In the genomic region with DNA sequence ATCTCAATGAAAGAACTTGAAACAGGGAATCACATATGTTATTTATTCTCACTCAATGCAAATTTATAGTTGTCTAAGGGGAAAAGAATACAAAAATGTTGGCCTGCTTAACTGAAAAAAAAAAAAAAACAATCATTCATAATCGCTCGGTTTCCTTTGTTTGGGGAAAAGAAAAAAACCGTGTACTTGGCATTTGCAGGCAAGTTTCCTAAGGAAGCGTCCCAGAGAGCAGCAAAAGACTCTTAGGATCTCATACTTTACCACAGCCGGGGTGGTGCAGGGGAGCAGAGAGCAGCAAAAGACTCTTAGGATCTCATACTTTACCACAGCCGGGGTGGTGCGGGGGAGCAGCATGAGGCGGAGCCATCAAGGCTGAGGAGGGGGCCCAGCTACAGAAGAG, we compare ENCODE assay signal across 26 mouse cellular contexts. TPM values are rescaled to one million over a fixed set of nuclear protein-coding genes. Genes with fewer than 3 reads are reported as not detected.
"Had no signal": no experiment of that assay in that cellular context is flagged by ENCODE, and none has a peak within 500 bp of the region (broad histone marks: within the 10 kb centered on the region; RNA-seq: fewer than 3 reads in every experiment).

No protein-coding gene starts in this region.

- H3K4me1 ChIP-seq: heart, embryonic 10.5 days; heart, embryonic 12.5 days; heart, embryonic 15.5 days; hindbrain, embryonic 13.5 days; hindbrain, embryonic 15.5 days; kidney, embryonic 15.5 days; limb, embryonic 12.5 days; liver, embryonic 12.5 days had no signal

- DNase-seq: forebrain, postnatal 0 days; gastrocnemius, postnatal 14 days; gastrocnemius, postnatal 36 days; heart, adult 18-20 months; heart, postnatal 14 days; heart, postnatal 36 days; kidney, adult 18-20 months; kidney, postnatal 10 days; layer of hippocampus, adult 9-11 months; layer of hippocampus, postnatal 36 days; left cerebral cortex, postnatal 4 days had no signal

- H3K9ac ChIP-seq: forebrain, postnatal 0 days; heart, embryonic 12.5 days; heart, embryonic 15.5 days; hindbrain, embryonic 13.5 days; hindbrain, embryonic 15.5 days; kidney, embryonic 15.5 days; limb, embryonic 12.5 days; liver, embryonic 12.5 days; liver, embryonic 14.5 days had no signal

- H3K27ac ChIP-seq: heart, embryonic 10.5 days; heart, embryonic 15.5 days; hindbrain, embryonic 13.5 days; hindbrain, embryonic 15.5 days; hindbrain, postnatal 0 days; kidney, embryonic 15.5 days; limb, embryonic 12.5 days; liver, embryonic 12.5 days; liver, embryonic 14.5 days had no signal

- H3K9me3 ChIP-seq: heart, embryonic 10.5 days; heart, embryonic 12.5 days; heart, embryonic 15.5 days; hindbrain, embryonic 13.5 days; hindbrain, embryonic 15.5 days; kidney, embryonic 15.5 days; limb, embryonic 12.5 days; liver, embryonic 12.5 days had no signal

- H3K36me3 ChIP-seq: heart, embryonic 10.5 days; heart, embryonic 12.5 days; heart, embryonic 15.5 days; hindbrain, embryonic 13.5 days; hindbrain, embryonic 15.5 days; kidney, embryonic 15.5 days; limb, embryonic 12.5 days; liver, embryonic 12.5 days had no signal

- H3K27me3 ChIP-seq: heart, embryonic 12.5 days; heart, embryonic 15.5 days; hindbrain, embryonic 13.5 days; hindbrain, embryonic 15.5 days; kidney, embryonic 15.5 days; limb, embryonic 12.5 days; liver, embryonic 12.5 days had no signal

- H3K4me3 ChIP-seq: heart, embryonic 10.5 days; heart, embryonic 12.5 days; heart, embryonic 15.5 days; hindbrain, embryonic 13.5 days; hindbrain, embryonic 15.5 days; kidney, embryonic 15.5 days; limb, embryonic 12.5 days; liver, embryonic 12.5 days had no signal

- H3K4me2 ChIP-seq: heart, embryonic 12.5 days; heart, embryonic 15.5 days; hindbrain, embryonic 13.5 days; hindbrain, embryonic 15.5 days; kidney, embryonic 15.5 days; limb, embryonic 12.5 days; liver, embryonic 12.5 days had no signal

- ATAC-seq: forebrain, postnatal 0 days; hindbrain, postnatal 0 days; intestine, embryonic 16.5 days; liver, embryonic 12.5 days had no signal

RNA-seq across cellular contexts. Expression of a gene that starts 16.3 kb away (rescaled TPM):
- polyA plus RNA-seq: forebrain, postnatal 0 days; gonadal fat pad, adult 2 months; heart, embryonic 10.5 days; heart, embryonic 12.5 days; heart, embryonic 15.5 days; heart, postnatal 0 days; hindbrain, embryonic 11.5 days; hindbrain, embryonic 13.5 days; hindbrain, embryonic 15.5 days; hindbrain, postnatal 0 days; large intestine, adult 2 months; limb, embryonic 12.5 days had no signal
